Mouse (Mus musculus): ENCODE data around the gene Slc9a4. TPM values are rescaled to one million over a fixed set of nuclear protein-coding genes. Genes with fewer than 3 reads are reported as not detected.
"Not testable (repeated sequence)": the region's sequence is repeated elsewhere in the genome, so short reads cannot be mapped to it uniquely, and the experiment has no call there.

Slc9a4 gene
- polyA plus RNA-seq, 1 experiment from 2014 or later, result not detected

DNA sequence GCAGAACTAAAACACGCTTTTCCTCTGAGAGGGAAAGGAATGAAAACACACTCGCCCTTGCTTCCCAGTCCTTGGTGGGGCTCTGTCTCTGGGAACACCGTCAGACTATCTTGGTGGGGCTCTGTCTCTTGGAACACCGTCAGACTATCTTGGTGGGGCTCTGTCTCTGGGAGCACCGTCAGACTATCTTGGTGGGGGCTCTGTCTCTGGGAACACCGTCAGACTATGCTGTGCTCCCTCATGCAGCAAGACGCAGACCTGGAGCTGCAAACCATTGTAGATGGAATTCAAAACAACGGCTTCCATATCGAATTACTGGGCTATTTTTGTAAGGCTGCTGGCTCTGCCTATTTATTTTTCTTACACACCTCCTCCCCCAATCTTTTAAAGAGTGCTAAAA, 79.6 kb downstream of the Slc9a4 start:
- H3K4me2 ChIP-seq, result no peak overlapping the region
- WGBS, result 64% methylated on average over 9 of the region's 9 CpGs
- DNase-seq (ENCODE audit: low spot score) (no peak), ATAC-seq (replicated peaks; ENCODE audit: low FRiP score) (no peak)
- no peaks in the 10 kb centered on the region; the same call in 1 of the 2 replicates for H3K27me3 ChIP-seq (replicated peaks; ENCODE audit: control insufficient read depth, insufficient read depth, low read length)
- no peaks in the 10 kb centered on the region for H3K4me1 ChIP-seq (replicated peaks; ENCODE audit: control insufficient read depth, insufficient read depth, low read length)
- no peak overlapping the region for H3K27ac ChIP-seq (ENCODE audit: low read depth, low read length)
- no peaks in the 10 kb centered on the region for H3K36me3 ChIP-seq (ENCODE audit: control insufficient read depth, insufficient read depth, low read length)
- no peak overlapping the region for H3K9ac ChIP-seq (ENCODE audit: low read depth, low read length)
- no peaks in the 10 kb centered on the region for H3K9me3 ChIP-seq (ENCODE audit: control insufficient read depth, low read length)
- no peak overlapping the region for H3K4me3 ChIP-seq (ENCODE audit: low read depth, low read length)

DNA sequence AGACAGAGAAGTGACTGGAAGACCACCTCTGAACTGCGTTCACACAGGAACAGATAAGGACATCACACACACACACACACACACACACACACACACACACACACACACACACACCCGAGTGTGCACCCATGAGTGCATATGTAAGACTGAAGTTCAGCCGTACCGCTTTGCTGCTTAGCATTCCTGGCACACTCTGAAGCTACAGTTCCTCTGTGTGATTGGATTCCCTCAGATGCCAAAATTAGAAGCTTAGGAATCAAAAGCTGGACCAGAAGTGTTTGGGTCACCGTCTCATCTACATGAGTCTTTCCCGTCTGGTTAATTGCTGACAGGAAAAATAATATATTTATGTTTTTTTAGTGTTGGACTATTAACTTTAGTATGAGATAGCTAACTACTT, 81.0 kb downstream of the Slc9a4 start:
- Histone ChIP-seq H3K4me2 (no peak overlapping the region), H3K36me3 (ENCODE audit: control insufficient read depth, insufficient read depth, low read length) (no peaks in the 10 kb centered on the region), H3K9me3 (ENCODE audit: control insufficient read depth, low read length) (no peaks in the 10 kb centered on the region), H3K4me3 (ENCODE audit: low read depth, low read length) (no peak overlapping the region), H3K4me1 (replicated peaks; ENCODE audit: control insufficient read depth, insufficient read depth, low read length) (no peaks in the 10 kb centered on the region), H3K27me3 (replicated peaks; ENCODE audit: control insufficient read depth, insufficient read depth, low read length) (no peaks in the 10 kb centered on the region; the same call in 1 of the 2 replicates), H3K27ac (ENCODE audit: low read depth, low read length) (no peak overlapping the region), H3K9ac (ENCODE audit: low read depth, low read length) (no peak overlapping the region)
- WGBS, result 79% methylated on average over 6 of the region's 6 CpGs
- DNase-seq (ENCODE audit: low spot score) (no peak), ATAC-seq (replicated peaks; ENCODE audit: low FRiP score) (no peak)

DNA sequence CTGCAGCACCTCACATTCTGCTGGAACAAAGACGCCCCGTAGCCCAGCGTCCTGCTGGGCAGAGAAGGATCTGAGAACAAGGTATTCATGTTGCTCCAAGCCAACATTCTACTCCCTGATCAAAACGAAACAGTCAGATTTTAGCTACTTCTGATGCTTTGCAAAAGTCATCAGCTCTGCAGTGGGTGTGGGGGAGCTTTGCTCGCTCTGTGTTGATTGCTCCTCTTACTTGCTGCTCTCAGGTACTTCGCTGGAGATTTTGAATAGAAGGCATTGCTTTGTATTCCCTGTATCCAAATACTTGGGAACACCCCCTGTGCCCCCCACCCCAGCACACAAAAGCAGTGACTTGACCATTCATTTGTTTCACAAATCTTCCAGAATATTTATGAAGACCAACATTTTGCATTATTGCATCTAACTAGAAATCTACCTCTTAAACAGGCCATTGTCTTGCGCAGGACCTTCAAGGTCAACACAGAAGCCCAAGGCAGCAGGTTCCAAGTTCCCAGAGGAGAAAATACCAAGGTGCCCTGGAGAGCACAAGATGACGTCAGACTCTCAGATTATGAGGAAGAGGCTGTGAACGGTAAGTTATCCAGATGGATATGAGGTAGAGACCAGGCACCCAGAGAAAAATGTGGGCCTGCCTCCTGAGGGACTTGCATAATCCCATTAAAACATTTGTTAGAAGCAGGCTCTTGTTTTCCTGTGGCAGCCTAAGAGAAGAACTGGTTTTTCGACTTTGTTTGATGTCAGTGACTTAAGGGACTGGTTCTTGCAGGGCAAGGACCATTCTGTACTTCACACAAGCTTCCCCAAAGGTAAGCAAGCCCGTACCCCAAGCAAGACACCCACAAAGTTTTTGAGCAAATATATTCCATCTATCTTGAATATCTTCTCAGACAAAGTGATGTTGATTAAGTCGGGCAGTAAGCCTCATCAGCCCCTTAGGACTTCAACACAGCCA, 85.8 kb downstream of the Slc9a4 start:
- no peaks in the 10 kb centered on the region for H3K9me3 ChIP-seq (ENCODE audit: control insufficient read depth, low read length)
- WGBS, result 24% methylated on average over 12 of the region's 12 CpGs
- H3K4me1 ChIP-seq (replicated peaks; ENCODE audit: control insufficient read depth, insufficient read depth, low read length), result no peaks in the 10 kb centered on the region
- H3K27ac ChIP-seq (ENCODE audit: low read depth, low read length), result no peak overlapping the region
- no peak overlapping the region for H3K4me3 ChIP-seq (ENCODE audit: low read depth, low read length)
- DNase-seq (ENCODE audit: low spot score) (no peak), ATAC-seq (replicated peaks; ENCODE audit: low FRiP score) (no peak)
- no peaks in the 10 kb centered on the region; the same call in 1 of the 2 replicates for H3K27me3 ChIP-seq (replicated peaks; ENCODE audit: control insufficient read depth, insufficient read depth, low read length)
- H3K4me2 ChIP-seq, result no peak overlapping the region
- no peak overlapping the region for H3K9ac ChIP-seq (ENCODE audit: low read depth, low read length)
- no peaks in the 10 kb centered on the region for H3K36me3 ChIP-seq (ENCODE audit: control insufficient read depth, insufficient read depth, low read length)

DNA sequence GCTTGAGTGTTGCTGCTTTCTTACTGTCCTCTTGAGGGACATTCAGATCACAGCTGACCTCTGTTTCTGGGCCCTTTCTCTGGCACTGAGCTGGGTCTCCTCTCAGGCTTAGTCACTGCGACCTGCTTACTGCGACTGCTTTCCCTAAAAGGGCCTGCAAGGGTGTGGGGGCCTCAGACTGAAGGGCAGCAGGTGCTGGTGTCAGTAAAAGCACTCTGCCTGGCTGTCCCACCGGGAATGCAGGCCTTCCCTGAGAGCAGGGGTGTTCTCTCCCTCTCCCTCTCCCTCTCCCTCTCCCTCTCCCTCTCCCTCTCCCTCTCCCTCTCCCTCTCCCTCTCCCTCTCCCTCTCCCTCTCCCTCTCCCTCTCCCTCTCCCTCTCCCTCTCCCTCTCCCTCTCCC, 87.6 kb downstream of the Slc9a4 start:
- H3K4me2 ChIP-seq; H3K27me3 ChIP-seq (replicated peaks; ENCODE audit: control insufficient read depth, insufficient read depth, low read length); H3K27ac ChIP-seq (ENCODE audit: low read depth, low read length); H3K9ac ChIP-seq (ENCODE audit: low read depth, low read length); H3K4me1 ChIP-seq (replicated peaks; ENCODE audit: control insufficient read depth, insufficient read depth, low read length); H3K36me3 ChIP-seq (ENCODE audit: control insufficient read depth, insufficient read depth, low read length); ATAC-seq (replicated peaks; ENCODE audit: low FRiP score); H3K4me3 ChIP-seq (ENCODE audit: low read depth, low read length); DNase-seq (ENCODE audit: low spot score); H3K9me3 ChIP-seq (ENCODE audit: control insufficient read depth, low read length): not testable (repeated sequence)
- WGBS, result 16% methylated on average over 3 of the region's 3 CpGs

DNA sequence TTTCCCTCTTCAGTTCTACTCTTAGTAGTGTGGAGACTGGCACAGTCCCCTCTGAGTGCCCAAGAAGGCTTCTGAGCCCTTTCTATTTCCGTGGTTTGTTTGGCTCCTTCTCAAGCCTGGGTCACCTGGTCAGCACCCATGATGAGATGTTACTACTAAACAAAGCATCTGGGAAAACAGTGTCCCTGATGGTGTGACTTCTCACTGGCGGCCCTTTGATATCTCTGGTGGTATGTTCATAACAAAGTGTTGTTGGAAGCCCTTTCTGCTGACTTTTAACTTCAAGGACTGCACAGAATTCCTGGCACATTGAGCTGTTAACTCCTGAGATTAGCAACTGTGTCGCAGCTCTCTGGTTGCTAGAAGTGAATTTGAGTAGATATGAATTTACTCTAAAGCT, 90.1 kb downstream of the Slc9a4 start:
- Histone ChIP-seq H3K4me1 (replicated peaks; ENCODE audit: control insufficient read depth, insufficient read depth, low read length) (no peaks in the 10 kb centered on the region), H3K9ac (ENCODE audit: low read depth, low read length) (no peak overlapping the region), H3K4me2 (no peak overlapping the region), H3K27ac (ENCODE audit: low read depth, low read length) (no peak overlapping the region), H3K27me3 (replicated peaks; ENCODE audit: control insufficient read depth, insufficient read depth, low read length) (no peaks in the 10 kb centered on the region), H3K9me3 (ENCODE audit: control insufficient read depth, low read length) (no peaks in the 10 kb centered on the region), H3K4me3 (ENCODE audit: low read depth, low read length) (no peak overlapping the region), H3K36me3 (ENCODE audit: control insufficient read depth, insufficient read depth, low read length) (no peaks in the 10 kb centered on the region)
- DNase-seq (ENCODE audit: low spot score) (no peak), ATAC-seq (replicated peaks; ENCODE audit: low FRiP score) (no peak)
- WGBS, result 70% methylated on average over 3 of the region's 3 CpGs

DNA sequence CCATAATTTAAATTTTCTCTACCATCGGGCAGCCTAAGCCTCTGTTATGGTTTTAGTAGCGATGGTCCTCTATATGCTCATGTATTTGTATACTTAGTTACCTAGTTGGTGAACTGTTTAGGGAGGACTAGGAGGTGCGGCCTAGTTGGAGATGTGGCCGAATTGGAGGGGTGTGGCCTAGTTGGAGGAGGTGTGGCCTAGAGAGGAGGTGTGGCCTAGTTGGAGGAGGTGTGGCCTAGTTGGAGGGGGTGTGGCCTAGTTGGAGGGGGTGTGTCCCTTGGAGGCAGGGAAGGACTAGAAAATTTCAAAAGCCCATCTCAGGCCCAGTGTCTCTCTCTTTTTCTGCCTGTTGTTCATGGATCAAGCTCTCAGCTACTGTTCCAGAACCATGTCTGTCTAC, 91.6 kb downstream of the Slc9a4 start:
- ATAC-seq (replicated peaks; ENCODE audit: low FRiP score) (no peak), DNase-seq (ENCODE audit: low spot score) (no peak)
- no peaks in the 10 kb centered on the region for H3K9me3 ChIP-seq (ENCODE audit: control insufficient read depth, low read length)
- H3K4me1 ChIP-seq (replicated peaks; ENCODE audit: control insufficient read depth, insufficient read depth, low read length), result no peaks in the 10 kb centered on the region
- H3K9ac ChIP-seq (ENCODE audit: low read depth, low read length), result no peak overlapping the region
- H3K4me3 ChIP-seq (ENCODE audit: low read depth, low read length), result no peak overlapping the region
- H3K27me3 ChIP-seq (replicated peaks; ENCODE audit: control insufficient read depth, insufficient read depth, low read length), result no peaks in the 10 kb centered on the region
- H3K4me2 ChIP-seq, result no peak overlapping the region
- no peak overlapping the region for H3K27ac ChIP-seq (ENCODE audit: low read depth, low read length)
- WGBS, result 95% methylated on average over 4 of the region's 4 CpGs
- H3K36me3 ChIP-seq (ENCODE audit: control insufficient read depth, insufficient read depth, low read length), result no peaks in the 10 kb centered on the region

DNA sequence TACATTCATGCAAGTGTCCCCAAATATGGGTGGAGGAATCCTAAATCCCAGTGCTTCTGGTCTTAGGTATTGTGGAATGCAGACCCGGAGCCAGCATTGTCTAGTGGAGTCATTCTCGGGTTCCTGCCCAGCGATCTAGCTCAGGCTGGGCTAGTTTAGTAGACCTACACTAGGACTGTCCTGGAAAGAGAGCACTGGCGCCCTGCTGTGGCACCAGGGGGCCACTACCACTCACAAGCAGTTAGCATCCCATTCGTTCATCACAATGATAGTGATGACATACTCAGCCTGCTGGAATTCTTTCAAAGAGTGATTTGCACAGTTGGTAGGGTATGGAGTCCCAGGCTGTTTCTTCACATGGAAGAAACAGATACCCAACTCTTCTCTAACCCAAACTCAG, 97.4 kb downstream of the Slc9a4 start:
- DNase-seq (ENCODE audit: low spot score) (no peak), ATAC-seq (replicated peaks; ENCODE audit: low FRiP score) (no peak)
- no peak overlapping the region for H3K27ac ChIP-seq (ENCODE audit: low read depth, low read length)
- no peaks in the 10 kb centered on the region for H3K36me3 ChIP-seq (ENCODE audit: control insufficient read depth, insufficient read depth, low read length)
- H3K4me2 ChIP-seq, result no peak overlapping the region
- H3K9ac ChIP-seq (ENCODE audit: low read depth, low read length), result no peak overlapping the region
- peaks cover 40% of the 10 kb centered on the region for H3K27me3 ChIP-seq (replicated peaks; ENCODE audit: control insufficient read depth, insufficient read depth, low read length)
- H3K4me3 ChIP-seq (ENCODE audit: low read depth, low read length), result no peak overlapping the region
- 0 out of 2 replicates have a peak, but pooled peaks cover 2% of the 10 kb centered on the region for H3K4me1 ChIP-seq (replicated peaks; ENCODE audit: control insufficient read depth, insufficient read depth, low read length)
- 36% methylated on average over 5 of the region's 5 CpGs for WGBS
- H3K9me3 ChIP-seq (ENCODE audit: control insufficient read depth, low read length), result no peaks in the 10 kb centered on the region

Data from liver, embryonic 11.5 days (tissue).